Mouse (Mus musculus) cerebellum, adult 2 months (tissue): ENCODE results near the gene Srgap3.

Source experiments
- CTCF ChIP-seq: fragments of 200-500 bp; IDR thresholded peaks from 2 replicates; pipeline ENCODE4 v1.5.1; 2011; ENCODE audit warnings: low read depth, mild to moderate bottlenecking, control low read depth, low read length, moderate library complexity, borderline replicate concordance; ENCODE audit not compliant: insufficient read depth
- POLR2A ChIP-seq: fragments of 200-500 bp; IDR thresholded peaks from 2 replicates; pipeline ENCODE4 v1.6.1; 2011; ENCODE audit warnings: low read length, control low read depth, borderline replicate concordance; ENCODE audit not compliant: insufficient read depth

GRCm38 (mm10) chr6:112796607-112797006, 150.5 kb downstream of the Srgap3 start:
- TF ChIP-seq CTCF (no peak), POLR2A (no peak)
